In genomic region chr2:53101885-53102740, GRCm38 (mm10) we compare ENCODE assay signal across 22 mouse cellular contexts.
DNase-seq lines count a peak whose midpoint lies in the region; ATAC-seq and TF ChIP-seq lines count a peak whose summit lies in the region.
"Had no signal": no experiment of that assay in that cellular context is flagged by ENCODE, and none has a peak within 500 bp of the region (broad histone marks: within the 10 kb centered on the region; RNA-seq: fewer than 3 reads in every experiment).

No protein-coding gene starts in this region.

- no peak for TF ChIP-seq POLR2A in liver, adult 2 months (IDR thresholded peaks at IDR 0.05; ENCODE audit: extremely low read depth, insufficient read depth, low read length)

- TF ChIP-seq EP300 in liver, postnatal 0 days (IDR thresholded peaks at IDR 0.05; ENCODE audit: low read depth): no peak

- peaks cover 10% of the 10 kb centered on the region for H3K36me3 ChIP-seq in liver, adult 2 months (ENCODE audit: control insufficient read depth, insufficient read depth, low read length)
- H3K36me3 ChIP-seq in liver, postnatal 0 days (replicated peaks; ENCODE audit: insufficient read depth, low read length): no peaks in the 10 kb centered on the region
- H3K36me3 ChIP-seq: G1E had no signal

- H3K79me2 ChIP-seq in liver, adult 2 months (ENCODE audit: control insufficient read depth, insufficient read depth, low read length): no peaks in the 10 kb centered on the region

- H3K9ac ChIP-seq in liver, adult 2 months (ENCODE audit: low read depth, low read length): no peak overlapping the region
- H3K9ac ChIP-seq in liver, postnatal 0 days (replicated peaks): no peak overlapping the region
- H3K9ac ChIP-seq: embryonic facial prominence, embryonic 13.5 days; forebrain, embryonic 12.5 days; hindbrain, embryonic 13.5 days had no signal

- no peak overlapping the region for H3K27ac ChIP-seq in liver, adult 2 months (replicated peaks; ENCODE audit: insufficient read depth, low read depth, low read length)
- no peak overlapping the region for H3K27ac ChIP-seq in liver, postnatal 0 days (ENCODE audit: low read depth)
- H3K27ac ChIP-seq: embryonic facial prominence, embryonic 13.5 days; forebrain, embryonic 12.5 days; heart, embryonic 10.5 days; hindbrain, embryonic 13.5 days had no signal

- H3K4me2 ChIP-seq in liver, postnatal 0 days (ENCODE audit: low read depth, low read length): no peak overlapping the region
- H3K4me2 ChIP-seq: embryonic facial prominence, embryonic 13.5 days; forebrain, embryonic 12.5 days; hindbrain, embryonic 13.5 days had no signal

- DNase-seq in liver, adult 2 months (ENCODE audit: extremely low read depth, low read depth, low spot score): peak; percentile 58
- DNase-seq in liver, postnatal 0 days: no peak
- DNase-seq in adrenal gland, postnatal 14 days: peak; percentile 21
- no peak for DNase-seq in urinary bladder, postnatal 36 days (ENCODE audit: low spot score in 2 of 2)
- DNase-seq in layer of hippocampus, adult 9-10 months (ENCODE audit: low spot score): no peak
- DNase-seq in lung, postnatal 10 days: no peak
- DNase-seq: B cell, adult 2 months; cerebellum, adult 18-20 months; cerebellum, adult 9-11 months; cerebellum, postnatal 36 days; gastrocnemius, postnatal 10 days; heart, postnatal 10 days; heart, postnatal 4 days; kidney, adult 11 months; kidney, adult 9 months had no signal

- H3K4me3 ChIP-seq in liver, adult 2 months (ENCODE audit: insufficient read depth, low read depth, low read length): no peak overlapping the region
- H3K4me3 ChIP-seq in liver, postnatal 0 days (ENCODE audit: low read depth, low read length): no peak overlapping the region
- H3K4me3 ChIP-seq: embryonic facial prominence, embryonic 13.5 days; forebrain, embryonic 12.5 days; heart, embryonic 10.5 days; hindbrain, embryonic 13.5 days had no signal

- H3K4me1 ChIP-seq in liver, adult 2 months (ENCODE audit: control insufficient read depth, insufficient read depth, low read length): no peaks in the 10 kb centered on the region
- H3K4me1 ChIP-seq in liver, postnatal 0 days (ENCODE audit: insufficient read depth): no peaks in the 10 kb centered on the region
- H3K4me1 ChIP-seq: forebrain, embryonic 12.5 days; heart, embryonic 10.5 days; hindbrain, embryonic 13.5 days had no signal

- 69% methylated on average over 11 of the region's 11 CpGs for WGBS in liver, adult 2 months
- 75% methylated on average over 11 of the region's 11 CpGs for WGBS in liver, postnatal 0 days (ENCODE audit: insufficient replicate concordance)

- no peaks in the 10 kb centered on the region for H3K9me3 ChIP-seq in liver, postnatal 0 days (ENCODE audit: low read length)
- H3K9me3 ChIP-seq: embryonic facial prominence, embryonic 13.5 days; forebrain, embryonic 12.5 days; G1E; heart, embryonic 10.5 days; hindbrain, embryonic 13.5 days had no signal

- no peak for TF ChIP-seq CTCF in liver, adult 2 months (IDR thresholded peaks at IDR 0.05; ENCODE audit: low read depth, low read length)
- TF ChIP-seq CTCF in liver, postnatal 0 days (IDR thresholded peaks at IDR 0.05; ENCODE audit: low read depth): no peak

- ATAC-seq in liver, postnatal 0 days: no peak
- ATAC-seq in CD4-positive, CD25-positive, alpha-beta regulatory T cell, adult 4 months: peak; percentile 94
- ATAC-seq: forebrain, embryonic 16.5 days had no signal

- no peaks in the 10 kb centered on the region for H3K27me3 ChIP-seq in liver, adult 2 months (ENCODE audit: control insufficient read depth, insufficient read depth, low read length)
- no peaks in the 10 kb centered on the region for H3K27me3 ChIP-seq in liver, postnatal 0 days (ENCODE audit: insufficient read depth, low read length)
- H3K27me3 ChIP-seq: embryonic facial prominence, embryonic 13.5 days; forebrain, embryonic 12.5 days; hindbrain, embryonic 13.5 days had no signal

Comparison
In these comparisons a context has a peak if more than half of its experiments do, and no peak if none do; other contexts are left out.
1. DNase-seq: peak in liver, adult 2 months (single experiment) and adrenal gland, postnatal 14 days (single experiment); none in liver, postnatal 0 days (single experiment), urinary bladder, postnatal 36 days (0 of 2), layer of hippocampus, adult 9-10 months (single experiment) and lung, postnatal 10 days (single experiment).